Mouse (Mus musculus) left cerebral cortex, postnatal 10 days (tissue): ENCODE measurements at regions not wholly inside any gene's neighbourhood (a gene's known extent, or its start where the extent isn't known, plus 50 kb on each side); places are given as distances from the start of the nearest gene placed in this dataset.
"Not testable (repeated sequence)": the region's sequence is repeated elsewhere in the genome, so short reads cannot be mapped to it uniquely, and the experiment has no call there.

ENCODE experiments used
- DNase-seq, 2 experiments: peaks; one replicate each; pipeline ENCODE4 v3.0.0; 2021 to 2022; ENCODE audit warnings: low spot score in 2 of 2, mixed read lengths in 1 of 2; ENCODE audit errors: extremely low spot score in 1 of 2
- intact Hi-C: fragments of 180-260 bp; cut with DNase I; formaldehyde crosslinking; loops from one replicate; pipeline ENCODE4 v1.15.1; 2025

GRCm38 (mm10) chr1:108046194-108046593 is 456.4 kb downstream of the Serpinb8 start:
- intact Hi-C loops = no loop called here
- no peak for DNase-seq

GRCm38 (mm10) chr1:108046857-108047714 is 457.3 kb downstream of the Serpinb8 start:
- intact Hi-C loops = no loop called here
- no peak for DNase-seq

GRCm38 (mm10) chr1:108094622-108095021 is 504.8 kb downstream of the Serpinb8 start:
- intact Hi-C loops = no loop called here
- no peak for DNase-seq

- no peak for DNase-seq
- intact Hi-C loops = no loop called here
These were observed 512.8 kb downstream of the Serpinb8 start for GRCm38 (mm10) chr1:108102607-108103006.

- intact Hi-C loops = no loop called here
- DNase-seq = no peak
These were observed 521.2 kb downstream of the Serpinb8 start for GRCm38 (mm10) chr1:108110984-108111383.

- intact Hi-C loops = no loop called here
- no peak for DNase-seq
These were observed 537.6 kb downstream of the Serpinb8 start for GRCm38 (mm10) chr1:108127393-108127792.

GRCm38 (mm10) chr1:108132006-108132405 is 542.2 kb downstream of the Serpinb8 start:
- intact Hi-C loops = no loop called here
- DNase-seq = no peak

GRCm38 (mm10) chr1:108135346-108135745 is 545.5 kb downstream of the Serpinb8 start:
- intact Hi-C loops, DNase-seq: not testable (repeated sequence)

- DNase-seq = no peak
- intact Hi-C loops = no loop called here
These were observed 554.3 kb downstream of the Serpinb8 start for GRCm38 (mm10) chr1:108144114-108144513.

GRCm38 (mm10) chr1:108181350-108182167 is 591.8 kb downstream of the Serpinb8 start:
- intact Hi-C loops = no loop called here
- peak in 1 of 2 experiments; percentile 9 for DNase-seq

- no peak for DNase-seq
These were observed 592.3 kb downstream of the Serpinb8 start for GRCm38 (mm10) chr1:108182168-108182539.

GRCm38 (mm10) chr1:108224047-108224446 is 634.2 kb downstream of the Serpinb8 start:
- peak in 1 of 2 experiments; percentile 7 for DNase-seq
- intact Hi-C loops = no loop called here

More at GRCm38 (mm10) chr1:108182168-108182539, 592.3 kb downstream of the Serpinb8 start:
- intact Hi-C loops = no loop called here

- DNase-seq = no peak
- intact Hi-C loops = no loop called here
These were observed 650.3 kb downstream of the Serpinb8 start for GRCm38 (mm10) chr1:108240152-108240551.

- DNase-seq = no peak
These were observed 665.3 kb downstream of the Serpinb8 start for GRCm38 (mm10) chr1:108255147-108255546.

GRCm38 (mm10) chr1:108259355-108259754 is 669.5 kb downstream of the Serpinb8 start:
- intact Hi-C loops = no loop called here
- no peak for DNase-seq

More at GRCm38 (mm10) chr1:108255147-108255546, 665.3 kb downstream of the Serpinb8 start:
- intact Hi-C loops = no loop called here

GRCm38 (mm10) chr1:108282099-108282498 is 692.3 kb downstream of the Serpinb8 start:
- DNase-seq = no peak
- intact Hi-C loops = no loop called here

GRCm38 (mm10) chr1:108286571-108286970 is 696.8 kb downstream of the Serpinb8 start:
- intact Hi-C loops = no loop called here
- DNase-seq = no peak
